Mouse (Mus musculus): ENCODE results near the gene Rgs12.

- TF ChIP-seq CTCF (IDR thresholded peaks at IDR 0.05; ENCODE audit: low read depth) (no peak), EP300 (IDR thresholded peaks at IDR 0.05; ENCODE audit: low read depth) (no peak)
These were observed 80.1 kb downstream of the Rgs12 start for GRCm38 (mm10) chr5:35029303-35029702.

All from liver, embryonic 14.5 days (tissue).